Mouse (Mus musculus) liver, adult 2 months (tissue): Measurements from ENCODE around the gene R3hdm2. TPM values are rescaled to one million over a fixed set of nuclear protein-coding genes. Genes with fewer than 3 reads are reported as not detected.

Source experiments
- DNase-seq: peaks from one replicate; pipeline ENCODE4 v3.0.0-alpha.2; 2011; ENCODE audit warnings: low read depth, low spot score; ENCODE audit errors: extremely low read depth
- H3K27ac ChIP-seq: fragments of 200-500 bp; replicated peaks from 2 replicates; pipeline ENCODE4 v1.5.1; 2012; ENCODE audit warnings: low read depth, mild to moderate bottlenecking, control low read depth, inconsistent platforms, low read length; ENCODE audit not compliant: insufficient read depth
- H3K27me3 ChIP-seq: fragments of 200-500 bp; 2 replicates; pipeline ENCODE4 v1.6.1; 2012; ENCODE audit warnings: mild to moderate bottlenecking, moderate library complexity, low read length, inconsistent platforms; ENCODE audit not compliant: control insufficient read depth, insufficient read depth
- H3K36me3 ChIP-seq: fragments of 200-500 bp; 2 replicates; pipeline ENCODE4 v1.6.1; 2012; ENCODE audit warnings: low read length, inconsistent platforms; ENCODE audit not compliant: control insufficient read depth, insufficient read depth
- H3K4me1 ChIP-seq: fragments of 200-500 bp; 2 replicates; pipeline ENCODE4 v1.6.1; 2011; ENCODE audit warnings: low read length; ENCODE audit not compliant: control insufficient read depth, insufficient read depth
- H3K4me3 ChIP-seq: fragments of 200-500 bp; 2 replicates; pipeline ENCODE4 v1.5.1; 2011; ENCODE audit warnings: low read depth, mild to moderate bottlenecking, control low read depth, low read length, moderate library complexity; ENCODE audit not compliant: insufficient read depth
- H3K79me2 ChIP-seq: fragments of 200-500 bp; 2 replicates; pipeline ENCODE4 v1.6.1; 2012; ENCODE audit warnings: inconsistent platforms, mild to moderate bottlenecking, low read length, moderate library complexity; ENCODE audit not compliant: control insufficient read depth, insufficient read depth
- H3K9ac ChIP-seq: fragments of 200-500 bp; 2 replicates; pipeline ENCODE4 v1.6.1; 2012; ENCODE audit warnings: low read depth, mild to moderate bottlenecking, control low read depth, inconsistent platforms, low read length
- CTCF ChIP-seq: fragments of 200-500 bp; IDR thresholded peaks from 2 replicates; pipeline ENCODE4 v1.5.1; 2011; ENCODE audit warnings: low read depth, low read length, control low read depth
- POLR2A ChIP-seq: fragments of 200-500 bp; IDR thresholded peaks from 2 replicates; pipeline ENCODE4 v1.6.1; 2011; ENCODE audit warnings: low read length, control low read depth; ENCODE audit not compliant: insufficient read depth; ENCODE audit errors: extremely low read depth
- WGBS: fragments of 180-500 bp; shearing (Covaris S2); methylation state at CpG from one replicate; pipeline ENCODE4 v1.1.7; 2018; 5-methylcytosine and 5-hydroxymethylcytosine counted together
- polyA plus RNA-seq: library from polyadenylated mRNA; depleted of rRNA; stranded (reverse); fragments of >200 nt; gene quantifications from 2 replicates; pipeline ENCODE4 v1.2.3, GENCODE M21; 2012
- total RNA-seq: library from RNA; depleted of rRNA; stranded (reverse); fragments of >200 nt; gene quantifications from 2 replicates; pipeline ENCODE4 v1.2.3, GENCODE M21; 2014

R3hdm2 gene
- total and polyA plus RNA-seq, 2 experiments = 15.8 to 66.9 TPM

GRCm38 (mm10) chr10:127485235-127485634 lies 105.1 kb downstream of the R3hdm2 start:
- H3K36me3 ChIP-seq = peaks cover 32% of the 10 kb centered on the region
- no peak for DNase-seq
- 91% methylated on average over 10 of the region's 10 CpGs for WGBS
- no peaks in the 10 kb centered on the region for H3K79me2 ChIP-seq
- H3K27ac ChIP-seq = no peak overlapping the region
- no peak overlapping the region for H3K9ac ChIP-seq
- no peak overlapping the region for H3K4me3 ChIP-seq
- H3K4me1 ChIP-seq = no peaks in the 10 kb centered on the region
- TF ChIP-seq CTCF = no peak
- TF ChIP-seq POLR2A = no peak
- no peaks in the 10 kb centered on the region for H3K27me3 ChIP-seq

- no peak overlapping the region for H3K9ac ChIP-seq
- H3K4me1 ChIP-seq = no peaks in the 10 kb centered on the region
- no peak for DNase-seq
- no peak overlapping the region for H3K4me3 ChIP-seq
- TF ChIP-seq POLR2A (no peak), CTCF (no peak)
- H3K36me3 ChIP-seq = peaks cover 35% of the 10 kb centered on the region
- no peaks in the 10 kb centered on the region for H3K27me3 ChIP-seq
- no peaks in the 10 kb centered on the region for H3K79me2 ChIP-seq
- H3K27ac ChIP-seq = no peak overlapping the region
- 92% methylated on average over 7 of the region's 7 CpGs for WGBS
Measured at GRCm38 (mm10) chr10:127488856-127489255, 108.7 kb downstream of the R3hdm2 start.

DNA sequence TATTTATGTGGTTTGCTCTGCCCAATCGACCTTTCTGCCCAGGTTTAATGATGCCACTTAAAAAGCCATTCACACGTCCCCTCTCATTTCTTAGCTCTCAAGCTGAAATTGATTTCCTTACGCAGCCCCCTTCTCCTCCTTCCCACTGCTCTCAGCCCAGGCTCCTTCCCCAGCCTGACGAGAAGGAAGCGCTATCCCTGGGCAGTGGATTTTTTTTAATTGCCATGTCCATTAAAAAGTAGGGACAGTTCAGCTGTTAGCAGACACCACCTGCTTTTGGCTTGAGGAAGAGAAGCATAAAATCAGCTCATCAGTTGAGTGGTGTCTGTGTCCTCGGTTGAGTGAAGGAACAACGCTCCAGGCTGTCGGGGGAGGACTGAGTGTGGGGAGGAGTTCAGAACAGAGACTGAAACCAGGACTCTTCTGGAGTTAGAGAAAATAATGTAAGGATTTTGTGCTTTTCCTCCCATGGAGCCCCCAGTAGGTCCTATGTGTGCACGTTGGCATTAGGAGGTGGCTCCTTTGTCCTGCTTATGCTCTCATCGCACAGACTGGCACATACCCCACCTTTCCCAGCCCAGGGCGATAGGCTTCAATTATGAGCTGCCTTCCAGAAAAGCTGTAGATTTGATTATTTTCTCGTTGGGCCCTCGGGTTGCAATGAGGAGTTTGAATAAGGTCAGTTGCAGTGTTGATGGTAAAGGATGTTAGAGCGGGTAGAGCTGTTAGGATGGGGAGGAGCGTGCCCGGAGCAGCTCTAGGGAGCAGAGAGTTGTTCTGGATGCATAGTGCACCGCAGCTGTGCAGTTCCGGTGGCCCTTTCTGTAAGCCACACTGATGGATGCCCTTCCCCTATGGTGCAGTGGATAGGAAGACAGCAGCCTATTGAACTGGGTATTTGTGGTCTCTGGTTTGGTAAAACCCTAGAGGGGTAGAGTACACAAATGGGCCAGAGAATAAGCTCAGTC lies 110.3 kb downstream of the R3hdm2 start:
- no peak for DNase-seq
- Histone ChIP-seq H3K27ac (no peak overlapping the region), H3K4me1 (no peaks in the 10 kb centered on the region), H3K79me2 (no peaks in the 10 kb centered on the region), H3K36me3 (peaks cover 36% of the 10 kb centered on the region), H3K27me3 (no peaks in the 10 kb centered on the region), H3K9ac (no peak overlapping the region), H3K4me3 (no peak overlapping the region)
- 94% methylated on average over 18 of the region's 18 CpGs for WGBS
- TF ChIP-seq POLR2A = no peak
- TF ChIP-seq CTCF = no peak

- Histone ChIP-seq H3K9ac (no peak overlapping the region), H3K27ac (no peak overlapping the region), H3K79me2 (no peaks in the 10 kb centered on the region), H3K27me3 (no peaks in the 10 kb centered on the region), H3K4me3 (no peak overlapping the region), H3K4me1 (no peaks in the 10 kb centered on the region), H3K36me3 (peaks cover 33% of the 10 kb centered on the region)
- DNase-seq = no peak
- TF ChIP-seq POLR2A (no peak), CTCF (no peak)
- WGBS = 89% methylated on average over 8 of the region's 8 CpGs
Measured at GRCm38 (mm10) chr10:127491128-127491512, 111.0 kb downstream of the R3hdm2 start.

DNA sequence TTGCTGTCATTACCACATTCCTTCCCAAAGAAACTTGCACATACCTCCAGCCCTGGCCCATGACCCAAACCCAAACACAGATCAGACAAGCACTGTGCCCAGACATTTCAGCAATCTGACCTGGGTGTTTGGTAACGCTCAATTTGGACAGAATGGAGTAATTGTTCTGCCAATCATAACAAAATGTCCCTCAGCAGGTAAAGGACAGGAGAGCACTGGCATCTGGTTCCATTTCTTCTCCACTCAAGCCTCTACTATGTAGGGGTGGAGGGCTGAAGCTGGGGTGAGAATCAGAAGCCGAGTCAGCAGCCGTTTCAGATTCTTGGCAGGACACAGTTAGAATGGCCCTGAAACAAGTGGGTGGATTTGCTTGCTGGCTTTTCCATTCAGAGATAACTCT lies 112.0 kb downstream of the R3hdm2 start:
- TF ChIP-seq CTCF (no peak), POLR2A (no peak)
- Histone ChIP-seq H3K79me2 (no peaks in the 10 kb centered on the region), H3K4me3 (no peak overlapping the region), H3K9ac (no peak overlapping the region), H3K27me3 (no peaks in the 10 kb centered on the region), H3K36me3 (peaks cover 36% of the 10 kb centered on the region), H3K4me1 (no peaks in the 10 kb centered on the region), H3K27ac (0 out of 2 replicates have a peak overlapping the region, but pooled peaks have one; percentile 16)
- peak; percentile 92 for DNase-seq
- 20% methylated on average over 3 of the region's 3 CpGs for WGBS

GRCm38 (mm10) chr10:127496156-127496555 lies 116.0 kb downstream of the R3hdm2 start:
- Histone ChIP-seq H3K4me1 (no peaks in the 10 kb centered on the region), H3K36me3 (peaks cover 22% of the 10 kb centered on the region), H3K27ac (no peak overlapping the region), H3K79me2 (no peaks in the 10 kb centered on the region), H3K9ac (no peak overlapping the region), H3K4me3 (no peak overlapping the region), H3K27me3 (no peaks in the 10 kb centered on the region)
- WGBS = 98% methylated on average over 3 of the region's 3 CpGs
- TF ChIP-seq CTCF = no peak
- TF ChIP-seq POLR2A = no peak
- DNase-seq = no peak
